Mouse (Mus musculus) hindbrain, postnatal 0 days (tissue): ENCODE measurements around the gene Abraxas1. TPM values are rescaled to one million over a fixed set of nuclear protein-coding genes. Genes with fewer than 3 reads are reported as not detected.

Source experiments
- ATAC-seq: fragments of 200-750 bp; cut with Nextera tagmentation; 2 replicates; pipeline ENCODE4 v1.8.0; 2017; ENCODE audit warnings: mild to moderate bottlenecking, moderate TSS enrichment, moderate library complexity
- DNase-seq: peaks from one replicate; pipeline ENCODE4 v3.0.0-alpha.2; 2015; ENCODE audit warnings: low spot score
- H3K27ac ChIP-seq: fragments of 300-500 bp; sonication (generic); 2 replicates; pipeline ENCODE4 v1.5.1; 2014; ENCODE audit warnings: mild to moderate bottlenecking
- H3K27me3 ChIP-seq: fragments of 300-500 bp; sonication (generic); 2 replicates; pipeline ENCODE4 v1.6.1; 2014; ENCODE audit warnings: low read length, mixed read lengths; ENCODE audit not compliant: insufficient read depth
- H3K36me3 ChIP-seq: fragments of 300-500 bp; sonication (generic); 2 replicates; pipeline ENCODE4 v1.6.1; 2014; ENCODE audit warnings: low read length, mixed read lengths; ENCODE audit not compliant: insufficient read depth
- H3K4me1 ChIP-seq: fragments of 300-500 bp; sonication (generic); 2 replicates; pipeline ENCODE4 v1.6.1; 2014; ENCODE audit warnings: antibody characterized with exemption, low read length, mixed read lengths; ENCODE audit not compliant: insufficient read depth
- H3K4me2 ChIP-seq: fragments of 300-500 bp; sonication (generic); 2 replicates; pipeline ENCODE4 v1.6.1; 2014; ENCODE audit warnings: low read depth, mild to moderate bottlenecking, low read length, moderate library complexity, mixed read lengths
- H3K4me3 ChIP-seq: fragments of 300-500 bp; sonication (generic); 2 replicates; pipeline ENCODE4 v1.5.1; 2014; ENCODE audit warnings: low read length
- H3K9ac ChIP-seq: fragments of 300-500 bp; sonication (generic); replicated peaks from 2 replicates; pipeline ENCODE4 v1.6.1; 2014; ENCODE audit warnings: mild to moderate bottlenecking, low read length, moderate library complexity, mixed read lengths
- H3K9me3 ChIP-seq: fragments of 300-500 bp; sonication (generic); 2 replicates; pipeline ENCODE4 v1.6.1; 2016; ENCODE audit warnings: low read length, mixed read lengths
- CTCF ChIP-seq: IDR thresholded peaks from 2 replicates; pipeline ENCODE4 v1.5.1; 2016; ENCODE audit warnings: antibody characterized with exemption, control low read depth, low read depth
- whole genome bisulfite sequencing: fragments of 180-500 bp; shearing (Covaris S2); extraction: QIAGEN DNeasy Blood & Tissue Kit; methylation state at CpG from one replicate; pipeline ENCODE4 v1.1.7; 2014; 5-methylcytosine and 5-hydroxymethylcytosine counted together
- polyA plus RNA-seq: library from polyadenylated mRNA; unstranded; fragments of >200 nt; fragmentation: Nextera tagmentation; extraction: Ambion mirVana; gene quantifications from 2 replicates; pipeline ENCODE4 v1.2.1, GENCODE M21; 2015
- total RNA-seq: library from RNA; depleted of rRNA; stranded (reverse); fragments of >200 nt; gene quantifications from 2 replicates; pipeline ENCODE4 v1.2.3, GENCODE M21; 2014; rRNA removed

Abraxas1 gene
- total and polyA plus RNA-seq, 2 experiments from 2014 or later, result 4.7 to 10.7 TPM

GRCm38 (mm10) chr5:100775778-100776404 is 44.9 kb downstream of the Abraxas1 start:
- no peaks in the 10 kb centered on the region for H3K9me3 ChIP-seq
- H3K36me3 ChIP-seq, result peaks cover 62% of the 10 kb centered on the region
- no peak overlapping the region for H3K9ac ChIP-seq
- DNase-seq (no peak), ATAC-seq (no peak)
- no peak for TF ChIP-seq CTCF
- no peak overlapping the region for H3K4me3 ChIP-seq
- H3K27ac ChIP-seq, result no peak overlapping the region
- H3K4me1 ChIP-seq, result no peaks in the 10 kb centered on the region
- 93% methylated on average over 13 of the region's 13 CpGs for WGBS
- no peak overlapping the region for H3K4me2 ChIP-seq
- H3K27me3 ChIP-seq, result no peaks in the 10 kb centered on the region

- 97% methylated on average over 4 of the region's 4 CpGs for WGBS
- no peaks in the 10 kb centered on the region for H3K4me1 ChIP-seq
- DNase-seq, result no peak
- no peak overlapping the region for H3K4me3 ChIP-seq
- no peak overlapping the region for H3K9ac ChIP-seq
- no peak overlapping the region for H3K27ac ChIP-seq
- no peak overlapping the region for H3K4me2 ChIP-seq
- no peaks in the 10 kb centered on the region for H3K27me3 ChIP-seq
- TF ChIP-seq CTCF, result no peak
- H3K36me3 ChIP-seq, result peaks cover 70% of the 10 kb centered on the region
- no peaks in the 10 kb centered on the region for H3K9me3 ChIP-seq
- ATAC-seq, result no peak
Observed at GRCm38 (mm10) chr5:100771575-100771974, 49.2 kb downstream of the Abraxas1 start.

GRCm38 (mm10) chr5:100766026-100766425 is 54.7 kb downstream of the Abraxas1 start:
- ATAC-seq (no peak), DNase-seq (no peak)
- H3K4me2 ChIP-seq, result no peak overlapping the region
- no peaks in the 10 kb centered on the region for H3K27me3 ChIP-seq
- 96% methylated on average over 7 of the region's 7 CpGs for WGBS
- H3K9ac ChIP-seq, result no peak overlapping the region
- H3K27ac ChIP-seq, result no peak overlapping the region
- H3K4me1 ChIP-seq, result no peaks in the 10 kb centered on the region
- H3K36me3 ChIP-seq, result peaks cover 70% of the 10 kb centered on the region
- no peak for TF ChIP-seq CTCF
- no peak overlapping the region for H3K4me3 ChIP-seq
- no peaks in the 10 kb centered on the region for H3K9me3 ChIP-seq

- no peak overlapping the region for H3K27ac ChIP-seq
- H3K9me3 ChIP-seq, result no peaks in the 10 kb centered on the region
- 92% methylated on average over 7 of the region's 7 CpGs for WGBS
- ATAC-seq (no peak), DNase-seq (no peak)
- H3K4me2 ChIP-seq, result no peak overlapping the region
- no peaks in the 10 kb centered on the region for H3K27me3 ChIP-seq
- H3K4me1 ChIP-seq, result no peaks in the 10 kb centered on the region
- no peak overlapping the region for H3K4me3 ChIP-seq
- no peak for TF ChIP-seq CTCF
- no peak overlapping the region for H3K9ac ChIP-seq
- H3K36me3 ChIP-seq, result peaks cover 30% of the 10 kb centered on the region
Observed at GRCm38 (mm10) chr5:100761736-100762135, 59.0 kb downstream of the Abraxas1 start.

GRCm38 (mm10) chr5:100760049-100760663 is 60.6 kb downstream of the Abraxas1 start:
- peaks cover 25% of the 10 kb centered on the region for H3K36me3 ChIP-seq
- 81% methylated on average over 10 of the region's 10 CpGs for WGBS
- H3K4me1 ChIP-seq, result no peaks in the 10 kb centered on the region
- H3K9me3 ChIP-seq, result no peaks in the 10 kb centered on the region
- no peaks in the 10 kb centered on the region for H3K27me3 ChIP-seq
- no peak for TF ChIP-seq CTCF
- no peak for DNase-seq
- 0 out of 2 replicates have a peak, but pooled peaks have one; percentile 24 for ATAC-seq
- H3K4me3 ChIP-seq, result no peak overlapping the region
- H3K27ac ChIP-seq, result no peak overlapping the region
- H3K9ac ChIP-seq, result no peak overlapping the region
- H3K4me2 ChIP-seq, result no peak overlapping the region

- no peak for ATAC-seq
- no peaks in the 10 kb centered on the region for H3K9me3 ChIP-seq
- no peaks in the 10 kb centered on the region for H3K4me1 ChIP-seq
- no peak for TF ChIP-seq CTCF
- no peak overlapping the region for H3K9ac ChIP-seq
- H3K4me3 ChIP-seq, result no peak overlapping the region
- H3K4me2 ChIP-seq, result no peak overlapping the region
- DNase-seq, result no peak
- no peaks in the 10 kb centered on the region for H3K27me3 ChIP-seq
- no peak overlapping the region for H3K27ac ChIP-seq
- WGBS, result 88% methylated on average over 5 of the region's 5 CpGs
- peaks cover 11% of the 10 kb centered on the region; the same call in 1 of the 2 replicates for H3K36me3 ChIP-seq
Observed at GRCm38 (mm10) chr5:100758121-100758520, 62.6 kb downstream of the Abraxas1 start.

Other genes starting within 250 kb of the Abraxas1 start
- gene Plac8, start 248.7 kb downstream of the Abraxas1 start, total RNA-seq, result 1.3 and 3.9 TPM in 2 replicates
- gene Plac8, start 248.7 kb downstream of the Abraxas1 start, polyA plus RNA-seq, result 2.8 and 3.4 TPM in 2 replicates
- 79.9 and 97.5 TPM in 2 replicates for gene Coq2, start 145.8 kb downstream of the Abraxas1 start, total RNA-seq
- gene Coq2, start 145.8 kb downstream of the Abraxas1 start, polyA plus RNA-seq, result 61.6 and 65.2 TPM in 2 replicates
- 1.3 and 1.7 TPM in 2 replicates for gene Hpse, start 101.2 kb downstream of the Abraxas1 start, total RNA-seq
- 0.79 and 0.91 TPM in 2 replicates for gene Hpse, start 101.2 kb downstream of the Abraxas1 start, polyA plus RNA-seq
- 9.4 and 10.6 TPM in 2 replicates for gene Helq, start 22.4 kb downstream of the Abraxas1 start, total RNA-seq
- 11.1 and 12.7 TPM in 2 replicates for gene Helq, start 22.4 kb downstream of the Abraxas1 start, polyA plus RNA-seq
- 26.3 and 26.5 TPM in 2 replicates for gene Mrps18c, start 22.3 kb downstream of the Abraxas1 start, total RNA-seq
- 183 and 192 TPM in 2 replicates for gene Mrps18c, start 22.3 kb downstream of the Abraxas1 start, polyA plus RNA-seq
- gene Gpat3, start 24.7 kb upstream of the Abraxas1 start, total RNA-seq, result 0.47 and 1.5 TPM in 2 replicates
- gene Gpat3, start 24.7 kb upstream of the Abraxas1 start, polyA plus RNA-seq, result 1.5 and 2.4 TPM in 2 replicates